Mouse (Mus musculus): ENCODE results near the gene Tead3.
"Not testable (repeated sequence)": the region's sequence is repeated elsewhere in the genome, so short reads cannot be mapped to it uniquely, and the experiment has no call there.

The Tead3 gene

DNA sequence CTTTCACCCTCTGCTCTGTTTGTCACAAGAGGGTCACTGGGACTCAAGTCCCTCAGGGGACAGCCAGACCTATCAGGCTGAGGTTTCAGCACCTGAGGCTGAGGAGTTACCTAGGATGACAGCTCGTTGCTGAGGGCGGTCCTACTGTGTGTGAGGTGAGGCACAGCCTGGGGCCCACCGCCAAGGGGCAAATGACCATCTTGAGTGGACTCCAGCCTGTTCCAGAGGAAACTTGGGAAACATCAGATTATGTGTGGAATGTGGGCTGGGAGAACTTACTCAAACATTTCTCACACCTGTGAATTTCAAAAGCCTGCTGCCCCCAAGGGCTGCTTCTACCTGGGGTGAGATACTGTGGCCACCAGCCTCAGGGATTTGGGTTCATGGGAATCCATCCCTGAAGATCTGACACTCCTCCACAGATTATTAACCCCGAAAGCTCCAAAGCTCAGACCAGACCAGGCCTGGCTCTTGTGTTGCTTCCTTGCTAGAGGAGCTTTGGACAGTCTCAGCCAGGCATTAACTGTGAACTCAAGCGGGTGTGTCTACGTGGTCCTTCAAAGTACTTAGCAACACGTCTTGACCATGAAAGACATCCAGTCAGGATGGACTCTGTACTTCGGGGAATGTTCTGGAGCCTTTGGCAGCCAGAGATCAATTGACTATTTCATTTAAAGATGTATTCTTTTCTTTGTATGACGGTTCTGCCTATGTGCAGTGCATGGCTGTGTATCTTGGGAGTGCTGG, 10.1 kb upstream of the Tead3 start:
- DNase-seq (ENCODE audit: low spot score): no peak

DNA sequence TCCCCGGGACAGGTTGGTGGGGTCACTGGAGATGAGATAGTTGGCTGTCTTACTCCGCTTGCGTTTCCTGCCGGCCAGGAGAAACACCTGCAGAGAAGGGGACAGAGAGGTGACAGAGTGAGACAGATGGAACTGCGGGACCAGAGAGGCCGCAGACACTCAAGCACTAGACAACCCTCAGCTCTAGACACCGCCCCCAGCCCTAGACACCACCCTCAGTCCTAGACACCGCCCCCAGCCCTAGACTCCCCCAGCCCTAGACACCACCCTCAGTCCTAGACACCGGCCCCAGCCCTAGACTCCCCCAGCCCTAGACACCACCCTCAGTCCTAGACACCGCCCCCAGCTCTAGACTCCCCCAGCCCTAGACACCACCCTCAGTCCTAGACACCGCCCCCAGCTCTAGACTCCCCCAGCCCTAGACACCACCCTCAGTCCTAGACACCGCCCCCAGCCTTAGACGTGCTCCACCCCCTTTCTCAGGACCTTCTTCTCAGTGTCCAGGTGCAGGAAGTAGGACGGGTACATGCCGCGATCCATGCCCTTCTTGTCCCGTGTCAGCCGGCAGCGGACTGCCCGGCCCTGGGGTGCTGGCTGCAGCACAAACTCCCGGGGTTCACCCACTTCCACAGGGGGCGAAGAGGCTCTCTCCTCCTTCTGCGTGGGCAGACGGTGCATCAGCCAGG, 8.1 kb upstream of the Tead3 start:
- DNase-seq (ENCODE audit: low spot score): not testable (repeated sequence)

DNA sequence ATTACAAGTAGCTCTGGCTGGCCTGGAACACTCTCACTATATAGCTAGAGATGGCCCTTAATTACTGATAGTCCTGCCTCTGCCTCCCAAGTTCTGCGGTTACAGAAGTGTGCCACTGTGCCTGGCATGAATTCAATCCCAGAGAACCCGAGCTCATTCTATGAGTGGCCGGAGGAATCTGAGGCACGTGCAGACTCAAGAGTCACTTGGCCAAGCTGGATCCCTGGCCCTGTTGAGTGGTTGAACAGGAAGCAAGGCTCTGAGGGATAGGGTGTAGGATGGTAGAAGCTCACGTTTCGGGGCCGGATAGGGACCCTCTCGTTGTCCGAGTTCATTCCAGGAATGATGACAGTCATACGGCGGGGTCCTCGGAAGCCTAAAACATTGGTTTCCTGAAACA, 5.3 kb upstream of the Tead3 start:
- DNase-seq (ENCODE audit: low spot score): no peak

DNA sequence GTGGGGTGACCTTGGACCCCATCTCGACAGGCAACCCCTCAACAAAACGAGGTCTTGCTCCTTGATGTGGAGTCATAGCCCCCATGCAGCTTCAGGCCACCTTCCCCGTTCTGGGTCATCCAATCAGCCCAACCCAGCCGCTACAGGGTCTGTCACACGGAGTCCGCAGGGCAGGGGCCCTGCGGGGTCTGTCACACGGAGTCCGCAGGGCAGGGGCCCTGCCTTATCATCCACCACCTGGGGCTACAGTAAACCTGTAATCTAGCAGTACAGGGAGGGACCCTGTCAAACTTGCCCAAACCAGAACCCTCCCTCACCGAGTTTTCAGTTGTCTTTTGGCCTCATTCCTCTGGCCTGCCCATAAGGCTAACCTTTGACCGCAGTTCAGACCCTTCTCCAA, 1.4 kb upstream of the Tead3 start:
- no peak for DNase-seq (ENCODE audit: low spot score)

DNA sequence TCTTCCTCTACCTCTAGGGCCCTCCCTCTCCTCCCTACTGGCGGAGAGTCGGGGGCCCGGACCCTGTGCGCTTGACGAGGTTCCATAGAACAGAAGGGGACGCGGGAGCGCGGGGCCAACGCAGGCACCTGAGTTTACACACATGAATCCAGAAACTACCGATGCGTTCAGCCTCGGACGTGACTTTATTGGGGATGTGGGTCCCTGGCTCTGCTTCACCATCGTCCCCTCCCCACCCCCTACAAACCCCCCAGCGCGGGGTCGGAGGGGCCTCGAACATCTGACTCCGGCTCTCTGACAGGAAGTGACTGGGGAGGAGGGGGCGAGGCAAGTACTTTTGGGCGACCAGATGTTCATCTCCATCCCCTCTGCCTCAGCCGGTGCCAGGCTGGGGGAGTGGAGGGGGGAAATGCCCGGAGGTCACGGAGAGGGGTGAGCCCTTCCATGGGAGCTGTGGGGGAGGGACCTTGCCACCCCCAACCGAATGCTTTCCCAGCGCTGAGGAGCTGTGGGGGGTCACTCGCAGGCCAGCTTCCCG, 805 bp upstream of the Tead3 start:
- DNase-seq (ENCODE audit: low spot score): no peak

DNA sequence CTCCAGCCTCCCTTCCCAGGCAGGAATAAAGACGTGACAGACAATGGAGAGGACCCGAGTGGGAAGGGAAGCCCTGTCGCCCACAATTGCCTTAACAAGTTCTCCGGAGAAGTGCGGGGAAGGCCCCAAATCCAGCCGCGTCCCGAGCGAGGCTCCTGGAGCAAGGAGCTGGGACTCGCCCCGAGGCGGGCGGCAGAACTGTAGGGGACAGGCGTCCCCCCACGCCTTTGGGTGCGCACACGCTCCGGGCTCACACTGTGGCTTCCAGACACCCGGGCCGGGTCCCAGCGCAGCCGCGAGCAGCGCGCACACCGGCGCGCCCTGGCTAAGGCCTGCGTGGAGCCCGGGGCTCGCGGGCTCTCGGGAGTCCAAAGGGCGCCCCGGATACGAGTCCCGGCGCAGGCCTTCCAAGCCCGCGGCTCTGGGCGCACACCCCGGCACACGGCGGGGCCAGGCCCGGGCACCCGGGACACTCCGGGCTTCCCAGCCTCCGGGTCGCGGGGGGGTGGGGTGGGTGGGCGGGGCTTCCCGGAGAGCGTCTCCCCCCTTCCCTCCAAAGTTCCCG, 634 bp downstream of the Tead3 start:
- peak; percentile 64 for DNase-seq (ENCODE audit: low spot score)

DNA sequence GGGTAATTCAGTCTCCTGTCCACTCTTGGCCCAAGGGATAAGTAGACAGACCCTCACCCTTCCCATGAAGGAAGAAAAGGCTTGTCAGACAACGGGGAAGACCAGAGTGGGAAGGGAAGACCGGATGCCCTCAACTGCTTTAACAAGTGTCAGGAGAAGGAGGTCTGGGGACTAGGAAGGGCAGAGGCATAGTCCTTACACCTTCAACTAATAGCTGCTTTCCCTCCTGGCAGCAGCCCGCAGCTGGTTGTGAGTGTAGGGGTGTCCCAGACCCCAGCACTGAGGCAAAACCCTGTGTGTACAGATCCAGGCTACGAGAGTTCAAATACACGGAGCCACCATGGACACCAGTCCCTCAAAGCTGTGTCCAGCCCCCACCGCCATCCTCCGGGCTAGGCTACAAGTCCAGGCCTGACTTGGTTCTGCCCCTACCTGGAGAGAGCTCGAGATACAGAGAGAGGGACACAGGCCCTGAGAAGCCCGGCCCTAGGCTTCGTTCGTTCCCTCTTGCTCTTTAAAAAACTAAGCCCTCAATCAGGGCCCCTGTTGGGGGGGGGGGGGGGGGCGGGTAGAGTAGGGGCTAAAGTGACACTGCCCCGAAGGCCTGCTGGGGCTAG, 1.2 kb downstream of the Tead3 start:
- no peak for DNase-seq (ENCODE audit: low spot score)

DNA sequence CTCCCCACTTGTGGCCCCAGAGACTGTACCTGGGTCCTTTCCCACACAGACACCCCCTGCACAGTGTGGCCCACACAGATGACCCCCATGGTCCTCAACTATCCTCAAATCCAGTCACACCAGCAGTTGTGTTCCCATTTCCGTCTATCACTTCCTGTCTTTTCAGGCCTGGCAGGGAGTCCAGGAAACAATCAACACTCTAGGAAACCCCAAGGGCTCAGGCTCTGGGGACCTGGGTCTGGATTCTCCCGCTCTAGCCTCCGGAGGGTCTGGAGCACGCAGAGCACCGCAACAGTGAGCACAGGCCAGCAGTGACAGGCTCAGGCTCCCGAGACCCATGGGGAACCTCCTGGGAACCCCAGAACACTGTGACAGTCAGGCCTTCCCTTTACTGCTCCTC, 2.4 kb downstream of the Tead3 start:
- DNase-seq (ENCODE audit: low spot score): no peak

DNA sequence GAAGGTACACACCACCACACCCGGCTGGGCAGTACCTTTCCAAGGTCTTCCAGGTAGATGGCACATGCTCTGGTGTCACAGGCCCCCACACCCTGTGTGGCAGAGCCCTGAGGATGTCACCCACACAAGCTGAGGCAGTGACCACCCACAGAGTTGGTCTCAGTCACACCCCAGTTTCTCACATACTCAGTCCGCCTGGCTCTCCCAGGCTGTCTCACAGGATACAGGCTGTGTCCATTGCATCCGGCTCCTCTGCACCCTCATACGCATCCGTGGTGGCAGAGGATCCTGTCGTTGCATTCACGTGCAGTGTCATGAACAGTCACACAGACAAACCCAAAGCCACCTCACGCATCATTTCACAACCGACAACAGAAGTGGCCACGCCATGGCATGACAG, 3.3 kb downstream of the Tead3 start:
- DNase-seq (ENCODE audit: low spot score): no peak

DNA sequence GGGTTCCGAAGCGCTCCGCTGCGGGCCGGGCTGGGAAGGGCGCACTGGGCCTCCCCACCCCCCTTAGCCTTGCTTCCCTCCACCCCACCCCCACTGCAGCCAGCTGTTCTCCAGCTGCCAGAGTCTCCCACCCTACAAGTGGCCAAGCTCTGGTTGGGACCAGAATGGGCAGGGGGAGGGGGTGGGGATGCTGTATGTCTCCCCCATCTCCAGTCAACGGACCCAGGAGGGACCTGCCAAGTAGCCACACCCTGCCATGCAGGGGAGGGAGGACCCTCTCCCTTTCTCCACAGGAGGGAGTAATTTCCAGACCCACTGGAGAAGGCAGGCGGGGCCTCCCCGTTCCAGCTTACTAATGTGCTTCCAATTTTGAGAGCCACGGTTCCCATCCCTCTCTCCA, 4.7 kb downstream of the Tead3 start:
- peak; percentile 84 for DNase-seq (ENCODE audit: low spot score)

DNA sequence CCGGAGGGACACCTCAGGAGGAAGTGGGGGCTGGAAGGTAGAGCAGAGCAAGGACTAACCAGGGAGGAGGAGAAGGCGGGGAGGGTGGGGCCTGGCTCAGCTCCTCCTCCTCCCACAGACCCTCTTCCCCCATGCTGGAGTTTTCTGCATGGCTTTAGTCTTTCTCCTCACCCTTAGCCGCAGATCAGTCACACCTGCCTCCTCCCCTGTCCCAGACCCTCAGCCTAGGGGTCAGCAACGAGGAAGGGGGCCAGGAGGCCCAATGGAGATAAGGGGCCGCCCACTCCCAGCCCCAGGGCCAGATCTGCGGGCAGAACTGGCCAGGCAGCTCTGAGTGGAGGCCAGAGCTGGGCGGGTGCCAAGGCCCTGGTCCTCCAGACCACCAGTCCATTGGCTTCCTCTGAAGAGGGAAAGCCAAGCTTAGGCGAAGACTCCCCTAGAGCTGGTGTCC, 5.3 kb downstream of the Tead3 start:
- peak; percentile 77 for DNase-seq (ENCODE audit: low spot score)

DNA sequence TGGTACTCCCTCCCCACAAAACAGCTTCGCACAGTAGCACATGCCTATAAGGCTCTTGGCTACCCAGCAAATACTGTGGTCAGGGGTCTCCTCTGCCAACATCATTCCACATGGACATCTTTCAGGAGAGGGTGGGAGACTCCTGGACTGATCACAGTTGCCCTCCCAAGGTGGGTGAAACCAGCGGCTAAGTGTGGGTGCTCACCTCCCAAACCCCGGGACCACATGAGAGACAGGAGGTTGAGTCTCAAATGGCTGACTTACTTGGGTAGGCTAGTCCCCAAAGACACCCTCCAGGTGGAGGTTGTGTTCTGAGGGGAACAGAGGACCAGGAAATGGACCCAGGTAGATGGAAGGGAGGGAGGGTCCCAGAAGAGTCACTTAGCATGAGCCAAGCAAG, 5.9 kb downstream of the Tead3 start:
- no peak for DNase-seq (ENCODE audit: low spot score)

DNA sequence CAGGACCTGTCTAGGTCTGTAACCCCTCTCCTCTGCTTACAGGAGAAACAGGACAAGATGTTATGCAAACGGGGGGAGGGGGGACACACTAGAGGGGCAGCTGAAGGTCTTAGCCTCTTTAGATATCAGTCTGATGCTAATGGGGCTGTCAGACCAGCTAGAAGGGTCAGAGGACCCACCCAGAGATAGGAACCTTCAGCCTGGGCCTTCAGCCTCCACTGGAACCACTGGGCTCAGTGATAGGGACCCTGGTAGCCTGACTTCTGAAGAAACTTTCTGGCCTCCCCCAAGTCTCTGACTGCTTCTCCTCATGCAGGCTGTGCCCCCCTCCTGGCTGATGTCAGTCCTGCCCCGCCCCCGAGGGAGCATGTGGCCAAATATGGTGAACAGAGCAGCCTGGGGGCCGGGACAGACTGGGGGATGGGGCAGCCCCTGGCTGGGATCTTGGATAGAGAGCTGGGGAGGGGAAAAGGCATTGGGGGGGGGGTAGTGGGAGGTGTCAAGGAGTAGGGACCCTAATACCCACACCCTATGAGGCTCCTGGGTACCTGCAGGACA, 6.5 kb downstream of the Tead3 start:
- DNase-seq (ENCODE audit: low spot score): peak; percentile 78

DNA sequence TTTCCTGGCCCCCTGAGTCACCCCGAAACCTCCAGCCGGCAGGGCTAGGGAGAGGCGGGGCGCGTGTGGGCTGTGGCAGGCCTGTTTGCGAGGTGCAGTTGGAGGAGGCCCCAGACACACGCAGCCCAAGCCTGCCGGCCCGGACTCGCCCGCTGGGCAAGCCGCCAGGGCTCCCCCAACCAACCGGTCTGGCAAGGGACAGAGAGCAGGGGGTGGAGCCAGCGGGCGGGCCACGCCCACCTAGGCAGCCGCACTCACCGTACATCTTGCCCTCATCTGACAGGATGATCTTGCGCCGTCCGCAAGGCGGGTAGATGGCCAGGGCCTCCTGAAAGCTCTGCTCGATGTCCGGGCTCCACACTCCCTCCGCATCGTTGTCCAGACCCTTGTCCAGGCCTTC, 9.5 kb downstream of the Tead3 start:
- peak; percentile 91 for DNase-seq (ENCODE audit: low spot score)

DNA sequence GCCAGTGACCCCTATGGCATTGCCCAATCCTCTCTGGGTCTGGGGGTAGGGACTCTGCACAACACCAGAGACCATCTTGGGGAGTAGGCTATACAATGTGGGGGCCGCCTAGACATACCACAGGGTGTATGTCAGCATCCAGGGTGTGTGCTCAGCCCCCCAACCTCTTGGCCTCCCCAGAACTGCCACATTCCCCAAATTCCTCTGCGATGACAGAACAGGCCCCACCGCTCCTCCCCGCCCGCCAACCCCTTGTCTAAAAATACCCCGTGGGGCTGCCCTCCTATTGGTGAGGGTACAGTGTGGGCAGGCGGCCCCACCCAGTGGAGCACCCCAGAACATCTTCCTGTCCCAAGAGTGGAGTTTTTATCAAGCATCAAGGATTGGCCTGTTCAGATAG, 10.0 kb downstream of the Tead3 start:
- DNase-seq (ENCODE audit: low spot score): no peak

DNA sequence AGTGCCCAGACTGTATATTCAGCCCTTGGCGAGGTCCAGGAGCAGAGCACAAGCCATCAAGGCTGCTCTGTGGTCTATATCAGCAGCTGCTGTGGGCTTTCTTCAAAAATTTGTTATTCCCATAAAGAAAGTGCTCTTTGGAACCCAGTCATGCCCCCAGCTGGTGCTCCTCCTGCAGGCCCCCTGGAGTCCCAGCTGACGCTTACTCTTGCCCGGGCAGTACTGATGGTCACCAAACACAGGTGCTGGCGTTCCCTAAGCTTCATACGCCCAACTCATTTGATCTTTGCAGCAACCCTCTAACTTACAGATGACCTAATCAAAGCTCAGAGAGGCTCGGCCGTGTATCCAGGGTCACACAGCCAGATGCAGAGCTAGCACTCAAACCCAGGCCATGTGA, 13.1 kb downstream of the Tead3 start:
- no peak for DNase-seq (ENCODE audit: low spot score)

DNA sequence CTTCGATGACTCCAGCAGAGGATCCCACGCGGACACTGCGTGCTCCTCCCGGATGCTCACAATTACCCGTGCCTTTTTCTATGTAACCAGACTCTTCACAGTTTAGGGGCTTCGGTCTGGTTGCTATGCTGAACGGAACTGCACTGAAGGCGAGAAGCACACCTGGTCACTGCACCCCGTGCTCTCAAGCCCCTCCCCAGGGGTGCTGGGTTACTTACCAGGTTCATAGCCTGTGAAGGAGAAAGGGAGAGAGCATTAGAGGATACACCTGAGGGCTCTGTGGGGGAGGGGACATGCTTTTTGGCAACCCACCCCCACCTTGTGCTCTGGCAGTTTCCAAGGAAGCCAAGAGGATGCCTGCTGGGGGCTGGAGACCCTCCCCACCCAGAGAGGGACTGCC, 15.3 kb downstream of the Tead3 start:
- DNase-seq (ENCODE audit: low spot score): no peak

DNA sequence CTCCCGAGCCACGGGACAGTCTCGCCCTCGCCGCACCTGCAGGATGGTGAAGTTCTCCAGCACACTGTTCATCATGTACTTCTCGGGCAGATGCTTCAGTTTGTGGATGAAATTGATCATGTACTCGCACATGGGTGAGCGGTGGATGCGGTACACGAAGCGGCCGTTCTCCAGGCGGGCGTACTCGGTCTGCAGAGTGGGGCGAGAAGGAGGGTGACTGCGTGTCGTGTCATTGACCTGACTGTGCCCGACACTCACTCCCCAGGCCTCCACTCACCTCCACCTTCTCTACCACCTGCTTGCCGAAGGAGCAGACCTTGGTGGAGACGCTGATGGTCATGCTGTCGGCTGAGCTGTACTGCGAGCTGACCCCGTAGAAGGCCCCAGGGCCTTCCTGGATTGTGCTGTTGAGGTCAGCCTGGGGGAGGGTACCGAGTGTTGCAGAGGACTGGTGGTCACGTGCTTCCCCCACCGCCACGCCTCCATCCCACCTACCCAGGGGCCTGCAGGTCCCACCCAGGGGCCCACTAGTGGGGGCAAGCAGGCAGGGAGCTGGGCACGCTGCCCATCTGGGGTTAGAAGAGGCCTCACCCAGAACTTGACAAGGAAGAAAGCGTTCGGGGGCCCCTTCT, 17.6 kb downstream of the Tead3 start:
- DNase-seq (ENCODE audit: low spot score): peak; percentile 70

DNA sequence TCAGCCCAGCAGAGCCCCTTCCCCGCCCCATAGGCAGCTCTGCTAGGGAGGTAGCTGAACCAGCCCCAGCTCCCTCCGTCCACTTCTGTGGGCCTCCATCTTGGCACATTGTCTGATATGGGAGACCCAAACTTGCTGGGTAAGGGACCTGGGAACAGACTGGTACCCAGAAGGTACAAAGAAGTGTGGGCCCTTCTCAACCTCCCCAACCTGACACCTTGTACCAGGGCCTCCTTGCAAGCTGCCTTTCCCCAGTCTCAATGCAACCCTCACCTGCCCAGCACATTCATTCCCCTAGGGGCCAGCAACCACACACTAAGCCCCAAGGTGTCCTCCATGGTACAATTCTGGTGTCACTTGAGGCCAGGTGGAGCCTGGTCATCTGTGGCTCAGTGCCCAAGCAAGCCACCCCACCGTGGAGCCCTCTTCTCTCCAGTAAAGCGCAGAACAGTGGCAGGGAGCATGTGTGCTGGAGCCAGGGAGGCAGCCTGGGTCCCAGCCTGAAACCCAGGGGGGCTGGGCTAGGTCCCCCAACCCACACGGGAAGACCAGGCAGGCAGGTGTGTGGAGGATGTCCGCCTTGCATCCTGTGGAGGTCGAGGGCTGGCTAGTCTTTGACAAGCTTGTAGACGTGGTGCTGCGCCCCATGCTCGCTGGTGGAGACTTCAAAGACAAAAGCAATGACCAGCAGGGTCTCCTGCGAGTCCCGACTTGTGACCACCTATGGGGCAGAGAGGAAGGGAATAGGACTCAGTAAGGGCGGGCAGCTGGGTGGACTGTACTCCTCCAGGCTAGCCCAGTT, 18.3 kb downstream of the Tead3 start:
- peak; percentile 46 for DNase-seq (ENCODE audit: low spot score)

DNA sequence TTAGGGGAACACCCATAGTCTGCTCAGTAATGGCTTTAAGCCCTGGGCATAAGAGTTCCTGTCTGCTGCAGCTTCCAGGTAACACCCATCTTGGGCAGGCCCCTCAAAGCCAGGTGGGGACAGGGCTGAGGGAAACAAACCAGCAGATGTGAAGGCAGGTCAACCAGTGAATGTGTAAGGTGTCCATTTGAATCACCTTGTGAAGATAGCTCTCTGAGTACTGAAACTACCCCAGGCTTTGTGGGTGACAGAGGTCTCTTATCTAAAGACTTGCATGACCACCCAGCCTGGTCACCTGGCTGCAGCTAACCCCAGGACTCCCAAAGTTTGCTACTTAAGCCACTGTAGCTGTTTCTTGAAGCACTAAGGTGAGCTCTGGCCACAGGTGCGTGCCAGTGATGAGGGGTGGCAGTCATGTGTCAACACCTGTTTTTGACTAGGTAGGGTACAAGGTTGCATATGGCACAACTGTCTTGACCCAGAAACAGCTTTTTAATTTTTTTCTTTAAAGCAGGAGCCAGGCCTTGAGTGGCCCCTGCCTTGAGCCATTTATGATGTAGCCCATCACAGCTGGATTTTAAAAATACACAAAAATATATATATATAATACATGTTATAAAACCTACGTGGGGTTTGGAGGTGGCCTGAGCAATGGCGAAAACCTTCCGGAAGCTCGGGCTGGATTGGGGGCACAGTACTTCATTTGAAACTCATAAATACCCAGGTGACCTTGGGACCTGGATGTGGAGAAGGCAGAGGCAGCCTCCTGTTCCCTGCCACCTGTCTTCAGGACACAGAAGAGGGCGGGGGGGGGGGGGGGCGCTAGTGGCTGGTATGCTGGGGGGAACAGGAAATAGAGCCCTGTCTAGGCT, 19.1 kb downstream of the Tead3 start:
- DNase-seq (ENCODE audit: low spot score): no peak
